Mouse (Mus musculus) left cerebral cortex, adult 8-10 months (tissue): Measurements from ENCODE around the gene Adamts7. TPM values are rescaled to one million over a fixed set of nuclear protein-coding genes. Genes with fewer than 3 reads are reported as not detected.

ENCODE experiments used
- DNase-seq, 2 experiments: peaks; one replicate each; pipeline ENCODE4 v3.0.0; 2022; ENCODE audit warnings: low spot score in 2 of 2
- total RNA-seq, 4 experiments: library from RNA; stranded (reverse); gene quantifications; 2 replicates each; pipeline ENCODE4 v1.2.4; 2022

Gene Adamts7
- total RNA-seq, 4 experiments from 2014 or later: 0.09 to 0.46 (median 0.31) TPM

DNA sequence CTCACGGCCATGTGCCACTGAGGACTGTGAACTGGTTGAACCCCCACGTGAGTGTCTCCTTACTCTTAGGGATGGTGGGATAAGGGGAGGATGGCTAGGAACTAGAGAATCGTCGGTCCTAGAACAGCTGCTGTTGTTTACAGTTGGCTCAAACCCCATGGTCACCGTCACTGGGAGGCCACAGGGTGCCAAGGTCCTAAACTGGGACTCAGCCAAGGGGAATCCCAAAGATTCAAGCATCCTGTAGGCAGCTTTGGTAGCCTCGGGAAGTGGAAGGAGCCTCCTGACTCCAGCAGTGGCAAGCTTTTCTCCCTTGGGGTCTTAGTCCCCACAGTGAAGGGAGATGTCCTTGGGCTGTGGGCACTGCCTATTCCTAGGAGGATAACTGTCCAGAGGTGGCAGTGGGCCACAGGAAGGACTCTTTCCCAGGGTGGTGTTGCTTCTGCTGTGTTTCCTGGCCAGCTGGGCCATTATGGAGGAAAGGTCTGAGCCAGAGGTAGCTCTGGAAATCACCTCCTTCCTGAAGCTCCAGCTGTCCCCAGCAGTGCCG lies 34.3 kb downstream of the Adamts7 start:
- no peak for DNase-seq

- DNase-seq: no peak
Measured at GRCm38 (mm10) chr9:90197866-90198383, 35.1 kb downstream of the Adamts7 start.

- no peak for DNase-seq
Measured at GRCm38 (mm10) chr9:90198531-90199449, 35.9 kb downstream of the Adamts7 start.

DNA sequence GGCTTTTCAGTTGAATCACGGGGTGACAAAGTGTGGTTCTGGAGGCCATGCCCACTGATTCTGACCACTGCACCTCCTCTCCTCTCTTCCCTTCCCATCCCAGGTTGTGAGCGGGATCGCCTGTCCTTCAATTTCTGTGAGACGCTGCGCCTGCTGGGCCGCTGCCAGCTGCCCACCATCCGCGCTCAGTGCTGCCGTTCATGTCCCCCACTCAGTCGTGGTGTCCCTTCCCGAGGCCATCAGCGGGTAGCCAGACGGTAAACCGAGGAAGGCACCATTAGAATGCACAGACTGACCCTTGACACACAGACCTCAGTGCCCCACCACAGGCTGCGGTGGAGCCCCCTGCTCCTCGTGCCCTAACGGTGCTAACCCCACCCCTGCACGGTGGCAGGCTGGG lies 36.7 kb downstream of the Adamts7 start:
- no peak for DNase-seq

DNA sequence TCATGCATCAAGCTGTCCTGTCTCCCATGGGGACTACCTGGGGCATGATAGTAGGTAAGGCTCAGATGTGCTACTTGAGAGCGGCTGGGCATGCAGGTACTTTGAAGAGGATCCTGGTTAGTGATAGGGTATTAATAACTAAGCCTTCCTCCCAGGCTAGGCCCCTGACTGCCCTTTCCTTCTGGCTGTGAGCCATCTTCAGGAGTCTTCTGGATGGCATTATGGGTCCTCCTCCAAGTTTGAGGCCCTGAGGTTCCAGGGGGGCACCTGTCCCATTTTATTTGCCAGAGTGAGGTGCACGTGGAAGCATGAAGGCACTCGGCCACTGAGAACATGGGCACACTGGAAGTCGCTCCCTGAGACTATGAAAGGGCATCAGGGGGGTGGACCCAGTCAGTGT lies 37.6 kb downstream of the Adamts7 start:
- DNase-seq: no peak

- no peak for DNase-seq
Measured at GRCm38 (mm10) chr9:90201096-90201495, 38.2 kb downstream of the Adamts7 start.

- DNase-seq: no peak
Measured at GRCm38 (mm10) chr9:90201541-90201940, 38.7 kb downstream of the Adamts7 start.

GRCm38 (mm10) chr9:90203233-90203632 lies 40.4 kb downstream of the Adamts7 start:
- DNase-seq: no peak

- DNase-seq: no peak
Measured at GRCm38 (mm10) chr9:90204396-90204915, 41.6 kb downstream of the Adamts7 start.

DNA sequence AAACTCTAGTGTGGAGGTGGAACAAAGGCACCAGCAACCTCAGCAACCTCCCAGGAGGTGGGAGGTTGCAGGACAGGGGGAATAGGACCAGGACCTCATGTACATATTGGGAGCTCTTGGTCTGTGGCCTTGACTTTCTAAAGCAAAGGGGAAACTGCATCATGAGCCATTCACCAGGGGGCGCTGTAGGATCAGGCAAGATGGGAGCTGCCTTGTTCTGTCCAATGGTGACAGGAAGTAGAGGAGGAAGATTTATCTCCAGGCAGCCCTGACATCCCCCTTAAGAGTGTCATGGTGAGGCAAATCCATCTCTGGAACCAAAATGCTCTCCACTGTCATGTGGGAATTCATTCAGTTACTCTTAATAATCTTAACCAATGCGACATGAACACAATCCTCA lies 43.6 kb downstream of the Adamts7 start:
- peak in 1 of 2 experiments; percentile 70 for DNase-seq

GRCm38 (mm10) chr9:90207808-90208207 lies 44.9 kb downstream of the Adamts7 start:
- no peak for DNase-seq

DNA sequence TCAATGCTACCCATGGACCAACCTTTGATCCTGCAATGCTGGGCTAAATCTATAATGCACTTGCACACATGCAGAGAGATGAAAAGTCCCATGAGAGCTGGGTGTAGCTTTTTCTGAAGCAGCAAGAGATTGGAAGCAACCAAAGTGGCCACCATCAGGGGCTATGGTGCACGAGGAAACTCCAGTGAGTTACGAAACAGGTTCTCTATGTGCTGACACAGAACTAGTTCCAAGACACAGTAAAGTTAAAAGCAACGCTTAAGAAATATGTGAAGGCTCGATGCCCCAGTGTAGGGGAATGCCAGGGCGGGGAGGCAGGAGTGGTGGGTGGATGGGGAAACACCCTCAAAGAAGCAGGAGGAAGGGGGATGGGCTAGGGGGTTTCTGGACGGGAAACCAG lies 45.8 kb downstream of the Adamts7 start:
- no peak for DNase-seq

DNA sequence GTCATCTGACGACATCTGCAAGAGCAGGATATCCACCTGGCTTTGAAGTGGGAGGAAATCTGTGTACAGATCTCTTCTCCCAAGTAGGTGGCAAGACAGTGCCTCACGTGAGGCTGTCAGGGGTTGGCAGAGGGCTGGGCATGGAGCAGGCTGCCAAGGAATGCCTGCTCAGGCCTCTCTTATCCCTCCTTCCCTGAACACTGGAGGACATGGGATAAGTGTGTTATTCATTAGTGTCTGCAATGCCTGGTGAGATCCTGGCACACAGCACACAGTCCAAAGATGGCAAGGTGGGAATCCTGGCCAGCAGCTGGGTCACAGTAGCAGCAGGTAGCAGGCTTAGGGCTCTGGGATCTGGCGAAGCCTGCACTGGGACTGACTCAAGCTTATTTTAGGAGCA lies 50.3 kb downstream of the Adamts7 start:
- no peak for DNase-seq

DNA sequence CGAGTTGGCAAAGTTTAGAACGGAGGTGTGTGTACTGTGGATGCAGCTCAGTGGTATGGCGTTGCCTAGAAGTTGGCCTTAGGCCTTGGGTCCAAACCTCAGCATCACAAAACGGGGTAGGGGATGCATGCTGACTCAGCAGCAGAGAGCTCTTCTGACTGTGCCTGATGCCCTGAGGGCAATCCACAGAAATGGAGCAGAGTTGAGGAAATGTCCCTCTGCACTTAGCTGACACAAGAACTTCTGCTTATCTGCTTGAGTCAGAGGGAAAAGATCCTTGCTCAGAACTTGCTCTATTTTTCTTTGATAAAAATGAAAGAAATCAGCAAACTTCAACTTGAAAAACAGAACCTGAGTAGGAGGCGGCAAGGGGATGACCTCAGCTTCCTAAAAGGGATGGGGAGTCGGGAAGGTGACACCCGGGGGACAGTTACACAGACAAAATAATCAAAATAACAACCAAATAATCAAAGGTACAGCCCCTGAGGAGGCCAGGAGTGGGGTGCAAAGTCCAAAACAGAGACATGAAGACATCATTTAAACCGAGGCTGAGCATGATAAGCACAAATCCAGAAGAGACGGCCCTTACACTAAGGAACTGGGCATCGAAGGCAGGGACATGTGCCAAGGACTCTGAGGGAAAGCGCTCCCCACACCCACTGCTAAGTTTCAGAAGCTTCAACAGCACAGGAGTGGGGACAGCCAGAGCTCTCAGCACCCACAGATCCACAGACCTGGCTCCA lies 53.6 kb downstream of the Adamts7 start:
- DNase-seq: no peak

- no peak for DNase-seq
Measured at GRCm38 (mm10) chr9:90217501-90217900, 54.6 kb downstream of the Adamts7 start.

GRCm38 (mm10) chr9:90222275-90222674 lies 59.4 kb downstream of the Adamts7 start:
- DNase-seq: no peak

DNA sequence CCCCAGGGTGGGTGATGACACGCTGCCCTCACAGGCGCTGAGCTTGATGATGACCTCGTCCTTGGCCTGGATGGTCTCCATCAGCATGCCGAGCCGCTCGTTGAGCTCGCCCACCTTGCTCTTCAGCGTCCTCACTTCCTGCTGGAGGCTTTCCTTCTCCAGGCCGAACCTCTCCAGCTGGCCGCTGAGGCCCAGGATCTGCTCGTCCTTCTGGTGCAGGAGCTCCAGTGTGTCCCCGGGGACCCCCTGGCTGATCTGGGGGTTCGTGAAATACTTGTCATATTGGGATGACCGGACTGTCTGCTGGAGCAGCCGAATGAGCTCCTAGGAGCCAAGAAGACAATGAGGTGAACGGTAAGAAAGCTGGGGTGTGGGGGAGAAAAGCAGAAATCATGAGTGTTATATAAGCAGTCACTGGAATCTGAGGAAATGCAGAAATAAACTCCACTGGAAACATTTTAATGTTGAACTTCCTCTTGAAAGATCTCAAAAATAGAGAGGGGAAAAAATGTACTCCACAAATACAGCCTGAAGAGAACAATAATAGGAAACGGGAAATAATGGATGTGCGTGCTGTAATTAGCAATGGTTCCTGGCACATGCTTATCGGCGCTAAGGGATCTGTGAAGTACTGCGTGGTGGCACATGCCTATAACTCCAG lies 63.3 kb downstream of the Adamts7 start:
- peak; percentile 28 to 36 for DNase-seq

DNA sequence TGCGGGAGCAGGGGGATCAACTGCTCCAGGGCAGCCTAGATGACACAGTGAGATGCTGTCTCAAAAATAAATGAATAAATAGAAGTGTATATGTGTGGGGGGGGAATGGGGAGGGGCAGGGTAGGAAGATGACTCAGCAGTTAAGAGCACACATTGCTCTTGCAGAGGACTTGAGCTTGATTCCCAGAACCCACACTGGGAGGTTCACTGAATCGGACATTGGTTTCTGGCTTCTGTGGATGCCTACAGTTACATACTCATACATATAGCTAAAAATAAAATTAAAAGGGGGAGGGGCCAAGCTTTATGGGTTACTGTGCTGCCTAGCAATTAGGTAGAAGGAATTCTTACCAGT lies 63.9 kb downstream of the Adamts7 start:
- no peak for DNase-seq

DNA sequence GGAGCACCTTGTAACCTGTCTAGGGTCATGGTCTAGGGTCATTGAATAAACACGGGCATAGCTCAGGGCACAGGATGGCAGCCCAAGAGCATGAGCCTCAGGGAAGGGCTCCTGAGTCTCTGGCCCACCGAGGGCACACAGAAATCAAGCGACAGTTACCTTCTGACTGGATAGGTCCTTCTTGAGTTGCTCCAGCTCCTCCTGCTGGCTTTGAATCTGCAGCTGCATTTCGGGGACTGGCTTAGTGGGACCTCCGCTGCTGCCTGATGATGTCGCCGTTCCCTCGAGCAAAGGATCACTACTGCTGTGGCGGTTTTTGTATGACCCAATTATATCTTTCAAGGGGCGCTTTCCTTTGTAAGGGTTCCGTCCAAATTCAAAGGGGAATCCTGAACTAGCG lies 64.3 kb downstream of the Adamts7 start:
- no peak for DNase-seq

DNA sequence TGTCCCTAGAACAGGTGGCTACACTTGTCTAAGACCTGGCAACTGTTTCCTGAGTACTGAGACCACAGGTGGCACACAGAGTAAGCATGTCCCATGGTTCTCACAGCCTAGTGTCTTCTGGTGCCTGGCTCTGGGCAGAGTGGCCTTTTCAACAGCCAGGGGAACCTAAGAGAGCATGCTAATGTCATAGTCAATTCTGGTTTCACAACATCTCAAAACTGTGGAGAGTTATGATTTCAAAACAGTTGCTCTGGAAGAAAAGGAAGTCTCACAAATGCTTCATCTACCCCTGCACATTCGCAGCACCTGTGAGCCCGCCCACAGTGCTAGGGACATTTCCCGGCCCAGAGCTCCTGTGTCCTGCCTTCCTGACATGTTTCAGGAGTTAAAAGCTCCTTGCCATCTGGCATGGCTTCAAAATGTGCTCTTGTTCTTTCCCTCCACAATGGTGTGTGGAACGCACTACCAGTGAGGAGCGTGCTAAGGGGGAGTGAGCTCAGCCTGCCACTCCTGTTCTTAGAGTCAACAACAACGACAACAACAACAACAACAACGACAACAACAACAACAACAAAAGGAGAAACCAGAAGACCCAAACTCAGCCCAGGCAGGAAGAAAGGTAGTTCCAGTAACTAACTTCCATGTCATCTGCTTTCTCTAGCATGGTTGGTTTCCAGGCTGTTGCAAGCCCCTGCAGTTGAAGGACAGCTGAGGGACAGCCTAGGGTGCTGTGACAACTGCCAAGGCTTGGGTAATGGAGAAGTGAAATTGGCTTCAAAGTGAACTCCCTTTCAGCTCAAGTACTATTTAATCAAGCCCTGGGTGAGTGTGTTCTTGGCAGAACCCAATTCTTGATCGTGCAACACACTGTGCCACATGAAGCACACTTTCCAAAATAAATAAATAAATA lies 70.2 kb downstream of the Adamts7 start:
- no peak for DNase-seq
